Comparison of ENCODE assay signal across 16 mouse cellular contexts in genomic region chr16:90837431-90837830, GRCm38 (mm10). TPM values are rescaled to one million over a fixed set of nuclear protein-coding genes. Genes with fewer than 3 reads are reported as not detected.
"Had no signal": no experiment of that assay in that cellular context is flagged by ENCODE, and none has a peak within 500 bp of the region (broad histone marks: within the 10 kb centered on the region; RNA-seq: fewer than 3 reads in every experiment).

No protein-coding gene starts in this region.

- H3K4me2 ChIP-seq: limb, embryonic 15.5 days; liver, embryonic 12.5 days; lung, embryonic 14.5 days; midbrain, embryonic 11.5 days; stomach, embryonic 15.5 days had no signal

- H3K27ac ChIP-seq: kidney, postnatal 0 days; limb, embryonic 15.5 days; liver, embryonic 12.5 days; stomach, embryonic 15.5 days had no signal

- H3K9me3 ChIP-seq: limb, embryonic 15.5 days; liver, embryonic 12.5 days; stomach, embryonic 15.5 days had no signal

- H3K36me3 ChIP-seq: limb, embryonic 15.5 days; liver, embryonic 12.5 days; stomach, embryonic 15.5 days had no signal

- H3K4me3 ChIP-seq: limb, embryonic 15.5 days; liver, embryonic 12.5 days; stomach, embryonic 15.5 days had no signal

- H3K9ac ChIP-seq: limb, embryonic 15.5 days; liver, embryonic 12.5 days; lung, embryonic 14.5 days; stomach, embryonic 15.5 days had no signal

- ATAC-seq: liver, embryonic 12.5 days; midbrain, embryonic 16.5 days had no signal

- H3K4me1 ChIP-seq: liver, embryonic 12.5 days; stomach, embryonic 15.5 days had no signal

- DNase-seq: kidney, adult 8-10 months; kidney, postnatal 36 days; layer of hippocampus, adult 9-11 months; layer of hippocampus, postnatal 36 days; lung, embryonic 14.5 days; lung, postnatal 10 days; lung, postnatal 4 days; right cerebral cortex, postnatal 14 days; thymus, postnatal 36 days had no signal

RNA-seq across cellular contexts. Expression of gene Eva1c, which starts 10.9 kb away (rescaled TPM):
- total RNA-seq: megakaryocyte, adult 5-6 weeks had no signal
